Mouse (Mus musculus) spleen, adult 2 months (tissue): ENCODE data around the gene Klc1. TPM values are rescaled to one million over a fixed set of nuclear protein-coding genes. Genes with fewer than 3 reads are reported as not detected.

Experiments used
- DNase-seq, 2 experiments: peaks; one replicate each; pipeline versions ENCODE4 v3.0.0 to v3.0.0-alpha.2; 2012 to 2021; ENCODE audit warnings: low spot score in 2 of 2, low read depth in 1 of 2
- H3K27ac ChIP-seq: fragments of 200-500 bp; 2 replicates; pipeline ENCODE4 v1.5.1; 2012; ENCODE audit warnings: low read length, inconsistent platforms; ENCODE audit not compliant: insufficient read depth
- H3K27me3 ChIP-seq: fragments of 200-500 bp; 2 replicates; pipeline ENCODE4 v1.6.1; 2012; ENCODE audit warnings: mild to moderate bottlenecking, moderate library complexity, low read length, inconsistent platforms; ENCODE audit not compliant: control insufficient read depth, insufficient read depth
- H3K36me3 ChIP-seq: fragments of 200-500 bp; 2 replicates; pipeline ENCODE4 v1.6.1; 2012; ENCODE audit warnings: mild to moderate bottlenecking, low read length, inconsistent platforms; ENCODE audit not compliant: control insufficient read depth, insufficient read depth
- H3K4me1 ChIP-seq: fragments of 200-500 bp; 2 replicates; pipeline ENCODE4 v1.6.1; 2011; ENCODE audit warnings: inconsistent platforms; ENCODE audit not compliant: control insufficient read depth, insufficient read depth, insufficient read length
- H3K4me3 ChIP-seq: fragments of 200-500 bp; 2 replicates; pipeline ENCODE4 v1.5.1; 2011; ENCODE audit warnings: mild to moderate bottlenecking, inconsistent platforms; ENCODE audit not compliant: insufficient read depth, insufficient read length; ENCODE audit errors: extremely low read depth
- CTCF ChIP-seq: fragments of 200-500 bp; IDR thresholded peaks from 2 replicates; pipeline ENCODE4 v1.5.1; 2011; ENCODE audit warnings: mild to moderate bottlenecking, inconsistent platforms; ENCODE audit not compliant: insufficient read depth, insufficient read length, insufficient replicate concordance; ENCODE audit errors: extremely low read depth
- POLR2A ChIP-seq: fragments of 200-500 bp; IDR thresholded peaks from 2 replicates; pipeline ENCODE4 v1.6.1; 2011; ENCODE audit warnings: low read depth, low read length, inconsistent platforms
- WGBS: fragments of 180-500 bp; shearing (Covaris S2); methylation state at CpG from one replicate; pipeline ENCODE4 v1.1.7; 2018; 5-methylcytosine and 5-hydroxymethylcytosine counted together
- polyA plus RNA-seq: library from polyadenylated mRNA; depleted of rRNA; stranded (reverse); fragments of >200 nt; gene quantifications from 2 replicates; pipeline ENCODE4 v1.2.3, GENCODE M21; 2012; rRNA removed

Klc1 gene
- polyA plus RNA-seq, 1 experiment = 43.5 TPM

DNA sequence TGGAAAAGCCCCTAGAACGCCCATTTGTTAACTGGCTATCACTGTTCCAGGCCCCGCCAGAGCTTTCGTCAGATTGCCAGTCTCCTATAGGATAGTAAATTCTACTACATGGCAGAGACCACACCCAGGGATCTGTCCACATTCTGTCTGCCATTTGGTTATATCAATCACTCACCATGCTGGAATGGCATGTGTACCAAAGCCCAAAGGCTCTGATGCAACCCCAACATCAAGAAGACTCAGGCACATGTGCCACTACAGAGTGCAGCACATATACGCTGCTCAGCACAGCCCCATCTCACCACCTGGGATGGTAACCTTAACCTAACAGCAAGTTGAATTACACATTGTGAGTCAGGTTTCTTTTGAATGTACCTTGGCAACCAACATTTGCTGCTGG is 87.3 kb downstream of the Klc1 start:
- DNase-seq = no peak
- 97% methylated on average over 4 of the region's 4 CpGs for WGBS
- TF ChIP-seq CTCF (no peak), POLR2A (no peak)
- Histone ChIP-seq H3K27ac (no peak overlapping the region), H3K36me3 (peaks cover 4% of the 10 kb centered on the region), H3K4me1 (no peaks in the 10 kb centered on the region), H3K4me3 (no peak overlapping the region), H3K27me3 (no peaks in the 10 kb centered on the region)

GRCm38 (mm10) chr12:111846815-111847214 is 88.2 kb downstream of the Klc1 start:
- Histone ChIP-seq H3K27ac (no peak overlapping the region), H3K27me3 (no peaks in the 10 kb centered on the region), H3K4me1 (no peaks in the 10 kb centered on the region), H3K4me3 (no peak overlapping the region), H3K36me3 (peaks cover 2% of the 10 kb centered on the region; the same call in 1 of the 2 replicates)
- no peak for DNase-seq
- TF ChIP-seq CTCF (no peak), POLR2A (no peak)
- WGBS = 94% methylated on average over 10 of the region's 10 CpGs

DNA sequence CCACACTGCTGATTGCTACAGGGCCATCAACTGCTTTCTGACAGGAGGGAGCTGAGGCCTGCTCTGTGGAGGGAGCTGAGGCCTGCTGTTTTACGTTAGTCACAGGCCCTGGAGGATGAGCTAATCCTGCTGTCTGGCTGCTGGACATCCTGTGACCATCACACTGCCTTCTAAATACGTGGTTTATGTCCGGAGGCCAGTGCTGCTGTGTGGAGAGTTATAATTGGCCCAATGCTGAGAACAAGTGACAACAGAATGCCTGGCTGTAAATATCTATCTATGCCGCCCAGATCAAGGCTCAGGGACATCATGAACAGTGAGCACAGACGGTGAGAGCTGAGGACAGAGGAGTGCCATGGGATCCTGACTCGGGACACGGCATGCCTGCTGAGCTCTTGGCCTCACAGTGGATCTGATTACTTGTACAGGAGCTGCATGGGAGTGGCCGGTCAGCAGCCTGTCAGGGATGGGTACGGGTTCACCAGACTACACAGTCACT is 89.7 kb downstream of the Klc1 start:
- no peaks in the 10 kb centered on the region for H3K4me1 ChIP-seq
- no peak overlapping the region for H3K27ac ChIP-seq
- no peak overlapping the region for H3K4me3 ChIP-seq
- TF ChIP-seq CTCF (no peak), POLR2A (no peak)
- H3K27me3 ChIP-seq = no peaks in the 10 kb centered on the region
- 92% methylated on average over 9 of the region's 9 CpGs for WGBS
- peaks cover 2% of the 10 kb centered on the region; the same call in 1 of the 2 replicates for H3K36me3 ChIP-seq
- DNase-seq = no peak

- no peaks in the 10 kb centered on the region for H3K4me1 ChIP-seq
- no peaks in the 10 kb centered on the region for H3K36me3 ChIP-seq
- no peak for DNase-seq
- no peak overlapping the region for H3K27ac ChIP-seq
- 75% methylated on average over 2 of the region's 2 CpGs for WGBS
- no peaks in the 10 kb centered on the region for H3K27me3 ChIP-seq
- TF ChIP-seq CTCF (no peak), POLR2A (no peak)
- H3K4me3 ChIP-seq = no peak overlapping the region
These were observed 92.6 kb downstream of the Klc1 start for GRCm38 (mm10) chr12:111851235-111851634.

- 78% methylated on average over 5 of the region's 5 CpGs for WGBS
- Histone ChIP-seq H3K4me1 (no peaks in the 10 kb centered on the region), H3K27me3 (no peaks in the 10 kb centered on the region), H3K4me3 (no peak overlapping the region), H3K36me3 (0 out of 2 replicates have a peak, but pooled peaks cover under 1% of the 10 kb centered on the region), H3K27ac (no peak overlapping the region)
- no peak for DNase-seq
- TF ChIP-seq CTCF = no peak
- TF ChIP-seq POLR2A = no peak
These were observed 93.1 kb downstream of the Klc1 start for GRCm38 (mm10) chr12:111851745-111852144.

- H3K27ac ChIP-seq = no peak overlapping the region
- no peak overlapping the region for H3K4me3 ChIP-seq
- H3K4me1 ChIP-seq = no peaks in the 10 kb centered on the region
- H3K36me3 ChIP-seq = peaks cover 4% of the 10 kb centered on the region; the same call in 1 of the 2 replicates
- 23% methylated on average over 10 of the region's 10 CpGs for whole genome bisulfite sequencing
- H3K27me3 ChIP-seq = no peaks in the 10 kb centered on the region
- TF ChIP-seq POLR2A (no peak), CTCF (no peak)
- no peak for DNase-seq
These were observed 94.4 kb downstream of the Klc1 start for GRCm38 (mm10) chr12:111853011-111853436.

GRCm38 (mm10) chr12:111853546-111853945 is 94.9 kb downstream of the Klc1 start:
- Histone ChIP-seq H3K4me3 (no peak overlapping the region), H3K27ac (no peak overlapping the region), H3K4me1 (no peaks in the 10 kb centered on the region), H3K27me3 (no peaks in the 10 kb centered on the region), H3K36me3 (peaks cover 4% of the 10 kb centered on the region; the same call in 1 of the 2 replicates)
- WGBS = 82% methylated on average over 4 of the region's 4 CpGs
- TF ChIP-seq CTCF = no peak
- TF ChIP-seq POLR2A = no peak
- DNase-seq = no peak

- TF ChIP-seq CTCF (no peak), POLR2A (no peak)
- Histone ChIP-seq H3K4me3 (no peak overlapping the region), H3K27me3 (no peaks in the 10 kb centered on the region), H3K27ac (no peak overlapping the region), H3K36me3 (peaks cover 4% of the 10 kb centered on the region; the same call in 1 of the 2 replicates), H3K4me1 (no peaks in the 10 kb centered on the region)
- DNase-seq = no peak
- WGBS = 93% methylated on average over 2 of the region's 2 CpGs
These were observed 96.8 kb downstream of the Klc1 start for GRCm38 (mm10) chr12:111855448-111855847.

Other genes starting within 250 kb of the Klc1 start
- 72.9 and 100 TPM in 2 replicates for gene Eif5, start 220.8 kb upstream of the Klc1 start, polyA plus RNA-seq
- gene Mark3, start 184.3 kb upstream of the Klc1 start, polyA plus RNA-seq = 19.8 and 21.4 TPM in 2 replicates
- 139 and 197 TPM in 2 replicates for gene Ckb, start 86.5 kb upstream of the Klc1 start, polyA plus RNA-seq
- 40.6 and 48.1 TPM in 2 replicates for gene Trmt61a, start 80.7 kb upstream of the Klc1 start, polyA plus RNA-seq
- 6.2 and 7.7 TPM in 2 replicates for gene Bag5, start 45.6 kb upstream of the Klc1 start, polyA plus RNA-seq
- gene Apopt1, start 45.6 kb upstream of the Klc1 start, polyA plus RNA-seq = 22.2 and 33.3 TPM in 2 replicates
- gene Xrcc3, start 55.0 kb downstream of the Klc1 start, polyA plus RNA-seq = 5.0 and 6.8 TPM in 2 replicates
- 13.3 and 14.7 TPM in 2 replicates for gene Zfyve21, start 55.3 kb downstream of the Klc1 start, polyA plus RNA-seq
- gene Ppp1r13b, start 149.3 kb downstream of the Klc1 start, polyA plus RNA-seq = 13.7 and 13.8 TPM in 2 replicates
- 8.8 and 9.3 TPM in 2 replicates for gene Atp5mpl, start 208.1 kb downstream of the Klc1 start, polyA plus RNA-seq
- gene Tdrd9, start 212.7 kb downstream of the Klc1 start, polyA plus RNA-seq = 0.02 TPM in 1 of 2 replicates, not detected in the other
- gene Rd3l, start 222.5 kb downstream of the Klc1 start, polyA plus RNA-seq = not detected in 2 replicates